Mouse (Mus musculus): ENCODE data around the gene Tmem178. TPM values are rescaled to one million over a fixed set of nuclear protein-coding genes. Genes with fewer than 3 reads are reported as not detected.
A peak's percentile ranks its signal among the peaks of the same experiment; 100 is the strongest.

Gene Tmem178
- total RNA-seq, 2 experiments from 2014 or later, result 0.25 to 0.26 TPM

- DNase-seq, result no peak
- intact Hi-C loops (cut with DNase I), result loop anchor here (5.0 kb wide), 3 partner anchors 105 to 360 kb away; no protein-coding TSS in a partner anchor
Observed at GRCm38 (mm10) chr17:80981721-80982411, 37.4 kb downstream of the Tmem178 start.

GRCm38 (mm10) chr17:80982412-80982787, 38.0 kb downstream of the Tmem178 start:
- peak; percentile 39 to 53 for DNase-seq
- intact Hi-C loops (cut with DNase I), result loop anchor here (5.0 kb wide), 3 partner anchors 105 to 360 kb away; no protein-coding TSS in a partner anchor

DNA sequence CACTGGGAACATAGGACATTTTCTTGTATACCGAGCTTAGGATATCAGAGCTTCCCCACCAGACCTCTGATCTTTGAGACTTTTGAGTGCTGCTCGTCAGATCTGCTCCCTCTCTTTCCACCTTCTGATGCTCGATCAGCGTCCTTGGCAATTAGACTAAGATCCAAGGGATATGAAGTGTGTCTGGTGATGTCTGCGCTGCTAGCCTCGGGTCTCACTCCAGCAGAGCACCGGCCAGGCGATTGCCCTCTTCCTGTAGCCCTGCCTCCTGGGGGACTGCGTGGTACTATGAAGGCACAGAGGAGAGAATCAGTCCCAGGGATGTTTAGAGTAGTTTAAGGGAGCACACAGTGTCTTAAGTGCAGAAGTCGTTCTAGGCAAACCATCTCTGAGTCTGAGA, 38.5 kb downstream of the Tmem178 start:
- no peak for DNase-seq
- intact Hi-C loops (cut with DNase I), result loop anchor here (5.0 kb wide), 3 partner anchors 106 to 361 kb away; no protein-coding TSS in a partner anchor

DNA sequence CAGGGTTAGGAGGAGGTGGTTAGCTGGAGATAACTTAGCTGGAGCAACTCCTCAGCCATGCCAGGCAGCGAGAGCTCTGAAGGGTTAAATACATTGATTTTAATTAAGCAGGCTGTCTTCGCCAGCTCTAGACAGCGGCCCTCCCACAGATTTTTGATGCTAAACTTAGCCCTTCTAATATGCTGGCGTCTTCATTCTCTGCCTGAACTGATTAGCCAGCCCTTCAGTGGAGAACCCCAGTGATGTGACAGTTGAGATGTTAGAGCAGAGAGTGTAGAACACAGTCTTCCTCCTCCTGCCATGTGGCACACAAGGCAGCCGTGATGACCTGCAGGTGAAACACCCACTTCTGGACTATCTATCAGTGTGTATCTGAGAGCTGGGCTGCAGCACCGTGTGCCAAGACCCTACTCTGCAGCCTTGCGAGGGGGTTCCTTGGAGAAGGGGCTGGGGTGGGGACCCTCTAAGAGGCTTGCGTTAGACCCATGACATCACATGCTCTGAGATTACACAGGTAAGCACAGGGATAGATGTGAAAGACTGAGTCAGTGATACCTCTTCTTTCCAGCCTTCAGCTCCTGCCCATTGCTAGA, 47.2 kb downstream of the Tmem178 start:
- intact Hi-C loops (cut with DNase I), result no loop called here
- DNase-seq, result no peak

- DNase-seq, result no peak
- intact Hi-C loops (cut with DNase I), result no loop called here
Observed at GRCm38 (mm10) chr17:80997226-80997625, 52.8 kb downstream of the Tmem178 start.

DNA sequence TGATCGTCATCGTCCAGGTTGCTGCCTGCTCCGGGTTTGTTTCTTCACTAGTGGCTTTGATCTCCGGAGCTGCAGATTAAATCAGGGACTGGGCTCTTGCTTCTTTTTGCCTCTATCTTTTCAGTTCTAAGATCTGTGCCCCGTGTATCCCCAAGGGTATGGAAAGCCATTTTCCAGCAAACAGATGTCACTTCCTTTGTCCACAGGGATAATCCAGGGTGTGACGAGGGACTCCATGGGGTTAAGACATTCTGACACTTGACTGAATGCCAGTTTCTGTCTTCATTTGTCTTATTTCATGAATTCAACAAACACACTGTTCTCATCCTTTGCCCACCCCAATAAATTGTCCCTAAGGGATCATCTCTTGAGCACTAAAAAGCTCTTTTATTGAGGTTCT, 54.5 kb downstream of the Tmem178 start:
- DNase-seq, result no peak
- intact Hi-C loops (cut with DNase I), result no loop called here

- intact Hi-C loops (cut with DNase I), result no loop called here
- DNase-seq, result no peak
Observed at GRCm38 (mm10) chr17:81001010-81001409, 56.6 kb downstream of the Tmem178 start.

- no peak for DNase-seq
- intact Hi-C loops (cut with DNase I), result no loop called here
Observed at GRCm38 (mm10) chr17:81001647-81002046, 57.2 kb downstream of the Tmem178 start.

- DNase-seq, result no peak
- intact Hi-C loops (cut with DNase I), result no loop called here
Observed at GRCm38 (mm10) chr17:81002130-81002529, 57.7 kb downstream of the Tmem178 start.

GRCm38 (mm10) chr17:81004454-81004853, 60.0 kb downstream of the Tmem178 start:
- intact Hi-C loops (cut with DNase I), result no loop called here
- no peak for DNase-seq

- intact Hi-C loops (cut with DNase I), result no loop called here
- DNase-seq, result no peak
Observed at GRCm38 (mm10) chr17:81005292-81005691, 60.9 kb downstream of the Tmem178 start.

GRCm38 (mm10) chr17:81009112-81009511, 64.7 kb downstream of the Tmem178 start:
- intact Hi-C loops (cut with DNase I), result no loop called here
- no peak for DNase-seq

GRCm38 (mm10) chr17:81010199-81010598, 65.8 kb downstream of the Tmem178 start:
- no peak for DNase-seq
- intact Hi-C loops (cut with DNase I), result no loop called here

DNA sequence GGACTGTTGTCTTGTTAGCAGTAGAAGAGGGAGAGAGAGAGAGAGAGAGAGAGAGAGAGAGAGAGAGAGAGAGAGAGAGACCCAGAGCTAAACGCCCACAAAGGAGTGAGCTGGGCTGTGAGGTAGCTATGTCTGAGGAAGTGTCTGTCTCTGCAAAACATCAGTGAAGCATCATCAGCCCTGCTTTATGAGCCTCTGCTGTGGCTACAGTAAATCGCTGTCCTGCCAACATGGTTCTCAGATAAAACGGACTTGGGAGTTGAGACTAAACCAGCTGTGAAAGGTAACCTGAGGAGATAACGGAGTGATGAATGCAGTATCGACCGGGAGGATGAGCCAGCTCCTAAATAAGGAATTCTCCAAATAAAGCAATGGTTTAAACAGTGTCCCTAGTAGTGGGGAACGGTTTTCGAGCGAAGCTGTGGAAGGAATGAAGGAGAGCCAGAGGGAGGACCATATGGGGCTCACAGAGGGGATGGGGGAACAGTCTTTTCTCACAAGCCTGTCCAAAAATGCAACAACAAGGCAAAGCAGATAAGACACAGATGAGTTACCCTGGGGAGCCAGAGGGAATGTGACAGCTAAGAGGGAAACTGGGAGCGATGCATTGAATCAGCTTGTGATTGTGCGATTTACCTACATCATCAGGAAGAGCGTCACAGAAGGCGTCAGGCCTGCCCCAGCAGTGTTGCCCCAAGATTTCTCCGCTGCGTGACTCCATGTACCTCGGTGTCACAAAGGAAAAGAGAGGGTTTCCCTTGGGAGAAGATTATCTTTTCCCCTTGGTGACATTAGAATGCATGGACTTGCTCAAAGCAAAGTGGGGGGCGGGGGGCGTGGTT, 66.6 kb downstream of the Tmem178 start:
- no peak for DNase-seq
- intact Hi-C loops (cut with DNase I), result no loop called here

DNA sequence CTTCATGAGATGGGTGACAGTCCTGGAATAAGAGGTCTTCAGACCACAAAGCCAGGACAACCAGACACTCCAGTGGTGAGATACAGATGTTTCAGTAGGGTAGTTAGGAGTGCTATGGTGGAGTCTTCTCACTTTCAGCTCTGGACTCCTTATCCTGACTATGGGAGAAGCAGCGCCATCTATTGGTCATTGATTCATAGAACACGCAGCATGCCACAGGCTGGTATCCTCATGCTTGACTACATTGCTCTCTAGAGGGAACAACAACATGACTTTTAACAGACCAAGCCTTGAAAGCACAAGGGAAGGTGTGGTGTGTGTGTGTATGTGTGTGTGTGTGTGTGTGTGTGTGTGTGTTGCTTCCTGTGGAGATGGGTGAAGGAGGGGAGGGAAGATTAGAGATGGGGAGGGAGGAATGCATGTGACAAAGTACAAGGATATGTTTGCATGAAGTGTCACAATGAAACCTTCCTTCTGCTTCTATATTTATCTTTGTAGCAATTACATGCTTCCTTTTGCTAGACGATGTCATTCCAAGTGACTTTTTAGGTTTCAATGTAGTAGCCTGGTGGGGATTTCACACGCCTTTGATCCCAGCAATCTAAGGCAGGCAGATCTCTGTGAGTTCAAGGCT, 71.5 kb downstream of the Tmem178 start:
- intact Hi-C loops (cut with DNase I), result loop anchor here (5.0 kb wide), 1 partner anchor 399 kb away; no protein-coding TSS in a partner anchor
- peak in 1 of 2 experiments; percentile 10 for DNase-seq

- intact Hi-C loops (cut with DNase I), result loop anchor here (5.0 kb wide), 1 partner anchor 400 kb away; no protein-coding TSS in a partner anchor
- DNase-seq, result no peak
Observed at GRCm38 (mm10) chr17:81017132-81017531, 72.7 kb downstream of the Tmem178 start.

DNA sequence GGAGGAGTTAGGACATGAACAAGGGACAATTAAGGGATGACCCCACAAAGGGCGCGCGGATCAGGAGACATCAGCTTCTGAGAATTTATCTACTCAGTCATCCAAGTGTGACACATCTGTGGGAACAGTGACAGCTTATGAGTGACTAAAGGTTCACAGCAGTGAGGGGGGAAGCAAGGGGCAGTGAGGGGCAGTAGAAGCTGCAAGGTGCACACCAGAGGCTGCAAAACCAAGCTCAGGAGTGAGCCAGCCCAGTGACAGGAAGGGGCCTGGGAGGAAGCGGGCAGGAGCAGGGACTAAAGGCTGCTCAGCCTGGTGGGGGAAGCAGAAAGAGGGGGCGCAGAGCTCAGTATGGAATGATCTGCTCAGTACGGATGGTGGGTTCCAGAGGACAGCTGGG, 82.9 kb downstream of the Tmem178 start:
- intact Hi-C loops (cut with DNase I), result no loop called here

GRCm38 (mm10) chr17:81031830-81032442, 87.5 kb downstream of the Tmem178 start:
- intact Hi-C loops (cut with DNase I), result no loop called here
- DNase-seq, result no peak

More for the DNA sequence above, 82.9 kb downstream of the Tmem178 start:
- no peak for DNase-seq

DNA sequence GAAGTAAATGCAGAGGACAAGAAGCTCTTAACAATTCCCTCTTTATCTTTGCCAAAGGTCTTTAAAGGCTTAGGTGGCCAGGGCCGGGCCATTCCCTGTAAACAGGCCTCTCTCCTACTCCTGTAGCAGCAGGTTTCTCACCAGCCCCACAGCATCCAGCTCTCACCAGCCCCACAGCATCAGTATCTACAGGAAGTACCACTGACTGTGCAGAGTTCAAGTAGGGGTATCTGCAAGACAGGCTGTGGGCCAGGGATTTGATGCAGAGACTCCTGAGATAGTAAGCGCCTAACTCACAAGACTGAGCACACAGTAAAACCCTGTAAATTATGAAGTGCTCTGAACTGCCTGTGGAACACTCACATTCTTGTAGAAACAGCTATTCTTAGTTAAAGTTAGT, 88.5 kb downstream of the Tmem178 start:
- intact Hi-C loops (cut with DNase I), result no loop called here
- DNase-seq, result no peak

GRCm38 (mm10) chr17:81035354-81035753, 90.9 kb downstream of the Tmem178 start:
- DNase-seq, result no peak
- intact Hi-C loops (cut with DNase I), result no loop called here

Data from gastrocnemius, postnatal 36 days (tissue).